Mouse (Mus musculus): ENCODE measurements at regions not wholly inside any gene's neighbourhood (a gene's known extent, or its start where the extent isn't known, plus 50 kb on each side); places are given as distances from the start of the nearest gene placed in this dataset.

DNA sequence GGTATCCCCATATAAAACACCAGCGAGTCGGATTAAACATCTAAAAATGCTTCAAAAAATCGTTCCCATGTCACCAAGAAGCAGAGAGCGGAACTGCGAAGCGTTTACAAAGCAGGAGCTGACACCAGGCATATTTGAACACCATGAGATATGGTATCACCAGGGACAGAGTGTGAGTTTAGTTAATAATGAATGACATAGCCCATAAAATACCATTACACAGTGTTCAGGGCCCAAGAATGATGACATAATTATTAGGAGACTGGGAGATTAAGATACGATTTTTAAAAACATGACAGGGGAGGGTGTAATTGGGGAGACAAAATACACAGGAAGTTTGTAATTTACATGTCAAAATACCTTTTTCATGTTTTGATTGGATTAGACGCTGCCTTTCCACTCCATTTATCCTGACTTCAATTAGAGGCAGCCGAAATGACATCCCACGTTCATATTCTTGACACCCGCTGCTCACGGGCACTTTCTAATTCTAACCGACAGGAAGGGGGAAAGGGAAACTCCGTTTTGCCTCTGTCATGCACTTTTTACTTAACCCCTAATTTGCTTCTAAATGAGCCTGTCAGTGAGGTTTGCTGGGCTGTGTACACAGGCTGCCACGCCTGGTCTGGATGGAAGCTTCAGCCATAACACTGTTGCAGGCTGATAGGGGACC, 155.6 kb downstream of the Arrdc4 start:
- H3K4me3 ChIP-seq (ENCODE audit: insufficient read depth, low read depth, low read length), result no peak overlapping the region
- H3K27ac ChIP-seq (replicated peaks; ENCODE audit: insufficient read depth, low read depth, low read length), result no peak overlapping the region
- no peaks in the 10 kb centered on the region for H3K79me2 ChIP-seq (ENCODE audit: control insufficient read depth, insufficient read depth, low read length)
- WGBS, result 60% methylated on average over 15 of the region's 15 CpGs
- H3K4me1 ChIP-seq (ENCODE audit: control insufficient read depth, insufficient read depth, low read length), result no peaks in the 10 kb centered on the region
- H3K36me3 ChIP-seq (ENCODE audit: control insufficient read depth, insufficient read depth, low read length), result no peaks in the 10 kb centered on the region
- H3K27me3 ChIP-seq (ENCODE audit: control insufficient read depth, insufficient read depth, low read length), result no peaks in the 10 kb centered on the region
- no peak overlapping the region for H3K9ac ChIP-seq (ENCODE audit: low read depth, low read length)
- TF ChIP-seq POLR2A (IDR thresholded peaks at IDR 0.05; ENCODE audit: extremely low read depth, insufficient read depth, low read length), result no peak
- TF ChIP-seq CTCF (IDR thresholded peaks at IDR 0.05; ENCODE audit: low read depth, low read length), result no peak
- DNase-seq (ENCODE audit: extremely low read depth, low read depth, low spot score), result no peak

GRCm38 (mm10) chr7:68582540-68583325, 166.3 kb downstream of the Arrdc4 start:
- Histone ChIP-seq H3K4me3 (ENCODE audit: insufficient read depth, low read depth, low read length) (no peak overlapping the region), H3K27me3 (ENCODE audit: control insufficient read depth, insufficient read depth, low read length) (no peaks in the 10 kb centered on the region), H3K9ac (ENCODE audit: low read depth, low read length) (no peak overlapping the region), H3K36me3 (ENCODE audit: control insufficient read depth, insufficient read depth, low read length) (no peaks in the 10 kb centered on the region), H3K4me1 (ENCODE audit: control insufficient read depth, insufficient read depth, low read length) (no peaks in the 10 kb centered on the region), H3K27ac (replicated peaks; ENCODE audit: insufficient read depth, low read depth, low read length) (no peak overlapping the region), H3K79me2 (ENCODE audit: control insufficient read depth, insufficient read depth, low read length) (no peaks in the 10 kb centered on the region)
- 83% methylated on average over 13 of the region's 13 CpGs for WGBS
- DNase-seq (ENCODE audit: extremely low read depth, low read depth, low spot score), result no peak
- no peak for TF ChIP-seq POLR2A (IDR thresholded peaks at IDR 0.05; ENCODE audit: extremely low read depth, insufficient read depth, low read length)
- TF ChIP-seq CTCF (IDR thresholded peaks at IDR 0.05; ENCODE audit: low read depth, low read length), result no peak

GRCm38 (mm10) chr7:68580650-68581049, 168.4 kb downstream of the Arrdc4 start:
- no peaks in the 10 kb centered on the region for H3K36me3 ChIP-seq (ENCODE audit: control insufficient read depth, insufficient read depth, low read length)
- no peaks in the 10 kb centered on the region for H3K27me3 ChIP-seq (ENCODE audit: control insufficient read depth, insufficient read depth, low read length)
- H3K4me3 ChIP-seq (ENCODE audit: insufficient read depth, low read depth, low read length), result no peak overlapping the region
- TF ChIP-seq CTCF (IDR thresholded peaks at IDR 0.05; ENCODE audit: low read depth, low read length) (peak; percentile 68), POLR2A (IDR thresholded peaks at IDR 0.05; ENCODE audit: extremely low read depth, insufficient read depth, low read length) (no peak)
- H3K9ac ChIP-seq (ENCODE audit: low read depth, low read length), result no peak overlapping the region
- 35% methylated on average over 4 of the region's 4 CpGs for WGBS
- H3K79me2 ChIP-seq (ENCODE audit: control insufficient read depth, insufficient read depth, low read length), result no peaks in the 10 kb centered on the region
- no peaks in the 10 kb centered on the region for H3K4me1 ChIP-seq (ENCODE audit: control insufficient read depth, insufficient read depth, low read length)
- DNase-seq (ENCODE audit: extremely low read depth, low read depth, low spot score), result peak; percentile 38
- no peak overlapping the region for H3K27ac ChIP-seq (replicated peaks; ENCODE audit: insufficient read depth, low read depth, low read length)

DNA sequence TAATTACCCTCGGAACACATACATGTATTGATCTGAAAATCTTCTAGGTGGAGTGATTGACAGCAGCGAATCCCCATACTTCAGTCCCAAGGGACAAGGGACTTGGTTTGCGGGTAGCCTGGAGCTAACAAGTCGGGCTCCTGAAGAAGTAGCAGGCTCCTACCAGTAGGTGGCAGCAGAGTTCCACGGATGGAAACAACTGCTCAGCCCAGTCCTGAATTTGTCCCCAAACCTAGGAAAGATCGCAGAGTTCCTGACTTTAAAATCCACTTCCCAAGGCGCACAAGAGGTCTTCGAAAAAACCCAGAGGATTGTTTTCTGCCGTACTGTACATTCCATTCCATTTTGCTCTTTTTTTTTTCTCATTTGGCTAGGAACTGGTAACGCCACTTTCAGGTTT, 169.4 kb downstream of the Arrdc4 start:
- 9% methylated on average over 10 of the region's 10 CpGs for WGBS
- H3K36me3 ChIP-seq (ENCODE audit: control insufficient read depth, insufficient read depth, low read length), result no peaks in the 10 kb centered on the region
- H3K27me3 ChIP-seq (ENCODE audit: control insufficient read depth, insufficient read depth, low read length), result no peaks in the 10 kb centered on the region
- H3K79me2 ChIP-seq (ENCODE audit: control insufficient read depth, insufficient read depth, low read length), result no peaks in the 10 kb centered on the region
- no peak overlapping the region for H3K4me3 ChIP-seq (ENCODE audit: insufficient read depth, low read depth, low read length)
- no peak overlapping the region for H3K9ac ChIP-seq (ENCODE audit: low read depth, low read length)
- DNase-seq (ENCODE audit: extremely low read depth, low read depth, low spot score), result peak; percentile 63
- no peaks in the 10 kb centered on the region for H3K4me1 ChIP-seq (ENCODE audit: control insufficient read depth, insufficient read depth, low read length)
- peak; percentile 91 for TF ChIP-seq CTCF (IDR thresholded peaks at IDR 0.05; ENCODE audit: low read depth, low read length)
- TF ChIP-seq POLR2A (IDR thresholded peaks at IDR 0.05; ENCODE audit: extremely low read depth, insufficient read depth, low read length), result no peak
- no peak overlapping the region for H3K27ac ChIP-seq (replicated peaks; ENCODE audit: insufficient read depth, low read depth, low read length)

DNA sequence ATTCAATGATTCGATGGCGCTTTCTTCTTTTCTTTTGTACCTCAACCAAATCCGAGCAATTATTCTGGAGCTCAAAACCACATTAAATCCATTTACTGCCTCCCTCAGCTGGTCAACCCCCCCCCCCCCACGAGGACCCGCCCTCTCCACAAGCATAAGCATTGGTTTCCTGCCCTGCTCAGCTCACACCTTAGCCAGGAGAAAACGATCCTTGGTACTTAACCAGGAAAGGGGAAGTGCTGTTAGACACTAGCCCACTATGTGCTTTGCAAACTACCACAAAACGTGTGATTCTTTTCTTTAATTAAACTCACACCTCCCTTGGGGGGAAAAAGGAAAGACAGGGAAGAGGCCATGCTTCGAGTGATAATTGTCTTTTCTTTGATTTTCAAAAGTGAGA, 169.8 kb downstream of the Arrdc4 start:
- H3K27ac ChIP-seq (replicated peaks; ENCODE audit: insufficient read depth, low read depth, low read length), result no peak overlapping the region
- WGBS, result 42% methylated on average over 8 of the region's 8 CpGs
- H3K4me1 ChIP-seq (ENCODE audit: control insufficient read depth, insufficient read depth, low read length), result no peaks in the 10 kb centered on the region
- H3K9ac ChIP-seq (ENCODE audit: low read depth, low read length), result no peak overlapping the region
- H3K79me2 ChIP-seq (ENCODE audit: control insufficient read depth, insufficient read depth, low read length), result no peaks in the 10 kb centered on the region
- TF ChIP-seq POLR2A (IDR thresholded peaks at IDR 0.05; ENCODE audit: extremely low read depth, insufficient read depth, low read length), result no peak
- no peak for TF ChIP-seq CTCF (IDR thresholded peaks at IDR 0.05; ENCODE audit: low read depth, low read length)
- H3K4me3 ChIP-seq (ENCODE audit: insufficient read depth, low read depth, low read length), result no peak overlapping the region
- no peak for DNase-seq (ENCODE audit: extremely low read depth, low read depth, low spot score)
- H3K27me3 ChIP-seq (ENCODE audit: control insufficient read depth, insufficient read depth, low read length), result no peaks in the 10 kb centered on the region
- H3K36me3 ChIP-seq (ENCODE audit: control insufficient read depth, insufficient read depth, low read length), result no peaks in the 10 kb centered on the region

DNA sequence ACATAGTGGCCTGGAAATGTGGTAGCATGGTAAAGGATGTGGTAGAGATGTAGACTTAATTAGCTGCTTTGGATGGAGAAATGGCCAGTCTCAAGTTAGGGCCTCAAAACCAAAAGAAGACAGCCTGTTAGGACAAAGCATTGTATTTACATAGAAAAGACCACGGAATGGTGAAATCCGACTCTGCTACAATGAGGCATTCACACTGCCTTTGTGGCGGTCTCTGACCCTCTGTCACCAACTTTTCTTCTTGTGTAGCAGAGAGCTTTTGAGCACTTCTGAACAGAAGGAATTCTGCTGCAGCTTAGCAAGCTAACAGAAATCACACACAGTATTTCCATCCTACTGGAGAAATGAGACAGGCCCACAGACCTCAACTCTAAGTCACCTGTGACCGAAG, 177.7 kb downstream of the Arrdc4 start:
- no peak for TF ChIP-seq POLR2A (IDR thresholded peaks at IDR 0.05; ENCODE audit: extremely low read depth, insufficient read depth, low read length)
- TF ChIP-seq CTCF (IDR thresholded peaks at IDR 0.05; ENCODE audit: low read depth, low read length), result no peak
- Histone ChIP-seq H3K79me2 (ENCODE audit: control insufficient read depth, insufficient read depth, low read length) (no peaks in the 10 kb centered on the region), H3K27me3 (ENCODE audit: control insufficient read depth, insufficient read depth, low read length) (no peaks in the 10 kb centered on the region), H3K4me3 (ENCODE audit: insufficient read depth, low read depth, low read length) (no peak overlapping the region), H3K4me1 (ENCODE audit: control insufficient read depth, insufficient read depth, low read length) (no peaks in the 10 kb centered on the region; the same call in none of the 2 replicates), H3K27ac (replicated peaks; ENCODE audit: insufficient read depth, low read depth, low read length) (no peak overlapping the region), H3K36me3 (ENCODE audit: control insufficient read depth, insufficient read depth, low read length) (no peaks in the 10 kb centered on the region), H3K9ac (ENCODE audit: low read depth, low read length) (no peak overlapping the region)
- DNase-seq (ENCODE audit: extremely low read depth, low read depth, low spot score), result no peak
- 30% methylated on average over 4 of the region's 4 CpGs for WGBS

Measured in liver, adult 2 months (tissue).